Mouse (Mus musculus) layer of hippocampus, adult 18-20 months (tissue): Measurements from ENCODE around the gene Klhdc8b. TPM values are rescaled to one million over a fixed set of nuclear protein-coding genes. Genes with fewer than 3 reads are reported as not detected.
A peak's percentile ranks its signal among the peaks of the same experiment; 100 is the strongest.

Source experiments
- DNase-seq, 2 experiments: peaks; one replicate each; pipeline ENCODE4 v3.0.0; 2022; ENCODE audit warnings: low spot score in 2 of 2
- long read RNA-seq: library from polyadenylated mRNA; stranded (forward); transcript quantifications from one replicate; pipeline ENCODE4 v2.0.0, GENCODE M21; 2021
- total RNA-seq, 2 experiments: library from RNA; stranded (reverse); gene quantifications; 2 replicates each; pipeline ENCODE4 v1.2.3; 2021

Gene Klhdc8b
- total RNA-seq = 10 to 100 TPM; 18.8 to 19.6 TPM
- long read RNA-seq, transcript Klhdc8b-201 (6 exons, 1,897 nt) = major isoform, 20 of 26 reads
- long read RNA-seq, partial matches to known transcripts = 0 of 26 reads
- long read RNA-seq, other reads (novel, unspliced or antisense) = 6 of 26 reads

- DNase-seq = no peak
Observed at GRCm38 (mm10) chr9:108461181-108461631, at the start of gene Klhdc8b. TSS of gene Klhdc8b (minus strand) at chr9:108461581.

GRCm38 (mm10) chr9:108508776-108509175 is 47.4 kb upstream of the Klhdc8b start:
- DNase-seq = no peak

GRCm38 (mm10) chr9:108507619-108508434 is 46.4 kb upstream of the Klhdc8b start, which contains the start of gene Qars:
TSS of gene Qars (plus strand) at chr9:108507706.
- peak; percentile 90 to 97 for DNase-seq

- DNase-seq = no peak
Observed at GRCm38 (mm10) chr9:108506901-108507300, 45.5 kb upstream of the Klhdc8b start.

GRCm38 (mm10) chr9:108499943-108500342 is 38.6 kb upstream of the Klhdc8b start:
- DNase-seq = no peak

- no peak for DNase-seq
Observed at GRCm38 (mm10) chr9:108499231-108499630, 37.9 kb upstream of the Klhdc8b start.

- DNase-seq = no peak
Observed at GRCm38 (mm10) chr9:108494905-108495304, 33.5 kb upstream of the Klhdc8b start.

- no peak for DNase-seq
Observed at GRCm38 (mm10) chr9:108494146-108494825, 32.9 kb upstream of the Klhdc8b start.

GRCm38 (mm10) chr9:108493246-108493645 is 31.9 kb upstream of the Klhdc8b start:
- DNase-seq = no peak

GRCm38 (mm10) chr9:108492043-108492750 is 30.8 kb upstream of the Klhdc8b start:
- DNase-seq = peak in 1 of 2 experiments; percentile 32

- no peak for DNase-seq
Observed at GRCm38 (mm10) chr9:108491286-108491580, 29.9 kb upstream of the Klhdc8b start.

- peak; percentile 94 to 97 for DNase-seq
Observed at GRCm38 (mm10) chr9:108490559-108491285, 29.3 kb upstream of the Klhdc8b start, which contains the start of gene Usp19. TSS of gene Usp19 (plus strand) at chr9:108490602.

- peak in 1 of 2 experiments; percentile 26 for DNase-seq
Observed at GRCm38 (mm10) chr9:108489702-108490558, 28.5 kb upstream of the Klhdc8b start.

- no peak for DNase-seq
Observed at GRCm38 (mm10) chr9:108489215-108489614, 27.8 kb upstream of the Klhdc8b start.

- no peak for DNase-seq
Observed at GRCm38 (mm10) chr9:108488403-108488802, 27.0 kb upstream of the Klhdc8b start.

GRCm38 (mm10) chr9:108486973-108487530 is 25.7 kb upstream of the Klhdc8b start:
- no peak for DNase-seq

- no peak for DNase-seq
Observed at GRCm38 (mm10) chr9:108485301-108485875, 24.0 kb upstream of the Klhdc8b start.

GRCm38 (mm10) chr9:108484021-108484420 is 22.6 kb upstream of the Klhdc8b start:
- no peak for DNase-seq
